Mouse (Mus musculus): ENCODE results near the gene BC052040. TPM values are rescaled to one million over a fixed set of nuclear protein-coding genes. Genes with fewer than 3 reads are reported as not detected.

Gene BC052040
- polyA plus RNA-seq, 1 experiment, result 1.6 TPM

GRCm38 (mm10) chr2:115687612-115688011, 106.1 kb downstream of the BC052040 start:
- Histone ChIP-seq H3K4me1 (peaks cover 5% of the 10 kb centered on the region), H3K4me3 (replicated peaks) (no peak overlapping the region), H3K27me3 (replicated peaks) (no peaks in the 10 kb centered on the region), H3K36me3 (replicated peaks; ENCODE audit: low read length) (peaks cover 17% of the 10 kb centered on the region), H3K9me3 (no peaks in the 10 kb centered on the region)
- TF ChIP-seq GATA1 (IDR thresholded peaks at IDR 0.05; ENCODE audit: borderline replicate concordance, low read length), result no peak

GRCm38 (mm10) chr2:115688282-115688681, 106.8 kb downstream of the BC052040 start:
- H3K4me3 ChIP-seq (replicated peaks), result no peak overlapping the region
- H3K36me3 ChIP-seq (replicated peaks; ENCODE audit: low read length), result peaks cover 17% of the 10 kb centered on the region
- no peak for TF ChIP-seq FLI1 (IDR thresholded peaks at IDR 0.05; ENCODE audit: low read length)
- no peak for TF ChIP-seq GATA1 (IDR thresholded peaks at IDR 0.05; ENCODE audit: borderline replicate concordance, low read length)
- H3K9me3 ChIP-seq, result no peaks in the 10 kb centered on the region
- H3K4me1 ChIP-seq, result peaks cover 5% of the 10 kb centered on the region
- H3K27me3 ChIP-seq (replicated peaks), result no peaks in the 10 kb centered on the region

- H3K9me3 ChIP-seq, result no peaks in the 10 kb centered on the region
- peaks cover 5% of the 10 kb centered on the region for H3K4me1 ChIP-seq
- H3K4me3 ChIP-seq (replicated peaks), result no peak overlapping the region
- no peaks in the 10 kb centered on the region for H3K27me3 ChIP-seq (replicated peaks)
- peaks cover 14% of the 10 kb centered on the region for H3K36me3 ChIP-seq (replicated peaks; ENCODE audit: low read length)
- no peak for TF ChIP-seq FLI1 (IDR thresholded peaks at IDR 0.05; ENCODE audit: low read length)
- TF ChIP-seq GATA1 (IDR thresholded peaks at IDR 0.05; ENCODE audit: borderline replicate concordance, low read length), result no peak
These were observed 112.3 kb downstream of the BC052040 start for GRCm38 (mm10) chr2:115693841-115694240.

- peaks cover 3% of the 10 kb centered on the region for H3K4me1 ChIP-seq
- peaks cover 14% of the 10 kb centered on the region for H3K36me3 ChIP-seq (replicated peaks; ENCODE audit: low read length)
- TF ChIP-seq FLI1 (IDR thresholded peaks at IDR 0.05; ENCODE audit: low read length) (no peak), GATA1 (IDR thresholded peaks at IDR 0.05; ENCODE audit: borderline replicate concordance, low read length) (no peak)
These were observed 112.9 kb downstream of the BC052040 start for GRCm38 (mm10) chr2:115694386-115694785.

GRCm38 (mm10) chr2:115699032-115699431, 117.5 kb downstream of the BC052040 start:
- H3K4me3 ChIP-seq (replicated peaks), result no peak overlapping the region
- TF ChIP-seq GATA1 (IDR thresholded peaks at IDR 0.05; ENCODE audit: borderline replicate concordance, low read length) (no peak), FLI1 (IDR thresholded peaks at IDR 0.05; ENCODE audit: low read length) (no peak)
- no peaks in the 10 kb centered on the region for H3K4me1 ChIP-seq
- no peaks in the 10 kb centered on the region for H3K36me3 ChIP-seq (replicated peaks; ENCODE audit: low read length)
- no peaks in the 10 kb centered on the region for H3K9me3 ChIP-seq
- H3K27me3 ChIP-seq (replicated peaks), result no peaks in the 10 kb centered on the region

More at GRCm38 (mm10) chr2:115694386-115694785, 112.9 kb downstream of the BC052040 start:
- H3K4me3 ChIP-seq (replicated peaks), result no peak overlapping the region
- no peaks in the 10 kb centered on the region for H3K9me3 ChIP-seq
- H3K27me3 ChIP-seq (replicated peaks), result no peaks in the 10 kb centered on the region

- no peak for TF ChIP-seq GATA1 (IDR thresholded peaks at IDR 0.05; ENCODE audit: borderline replicate concordance, low read length)
- no peak for TF ChIP-seq FLI1 (IDR thresholded peaks at IDR 0.05; ENCODE audit: low read length)
- H3K4me3 ChIP-seq (replicated peaks), result no peak overlapping the region
- no peaks in the 10 kb centered on the region for H3K4me1 ChIP-seq
- peaks cover 3% of the 10 kb centered on the region for H3K36me3 ChIP-seq (replicated peaks; ENCODE audit: low read length)
- H3K9me3 ChIP-seq, result no peaks in the 10 kb centered on the region
- H3K27me3 ChIP-seq (replicated peaks), result no peaks in the 10 kb centered on the region
These were observed 121.1 kb downstream of the BC052040 start for GRCm38 (mm10) chr2:115702610-115703009.

- Histone ChIP-seq H3K27me3 (replicated peaks) (no peaks in the 10 kb centered on the region), H3K4me3 (replicated peaks) (no peak overlapping the region), H3K36me3 (replicated peaks; ENCODE audit: low read length) (peaks cover 5% of the 10 kb centered on the region), H3K4me1 (no peaks in the 10 kb centered on the region), H3K9me3 (peaks cover 35% of the 10 kb centered on the region)
- no peak for TF ChIP-seq GATA1 (IDR thresholded peaks at IDR 0.05; ENCODE audit: borderline replicate concordance, low read length)
- TF ChIP-seq FLI1 (IDR thresholded peaks at IDR 0.05; ENCODE audit: low read length), result no peak
These were observed 136.0 kb downstream of the BC052040 start for GRCm38 (mm10) chr2:115717535-115717934.

GRCm38 (mm10) chr2:115717980-115718379, 136.5 kb downstream of the BC052040 start:
- no peak overlapping the region for H3K4me3 ChIP-seq (replicated peaks)
- H3K4me1 ChIP-seq, result no peaks in the 10 kb centered on the region
- no peaks in the 10 kb centered on the region for H3K27me3 ChIP-seq (replicated peaks)
- TF ChIP-seq FLI1 (IDR thresholded peaks at IDR 0.05; ENCODE audit: low read length), result no peak
- TF ChIP-seq GATA1 (IDR thresholded peaks at IDR 0.05; ENCODE audit: borderline replicate concordance, low read length), result no peak
- H3K36me3 ChIP-seq (replicated peaks; ENCODE audit: low read length), result peaks cover 5% of the 10 kb centered on the region
- peaks cover 37% of the 10 kb centered on the region for H3K9me3 ChIP-seq

GRCm38 (mm10) chr2:115723452-115723851, 141.9 kb downstream of the BC052040 start:
- no peak for TF ChIP-seq FLI1 (IDR thresholded peaks at IDR 0.05; ENCODE audit: low read length)

GRCm38 (mm10) chr2:115724216-115724615, 142.7 kb downstream of the BC052040 start:
- H3K36me3 ChIP-seq (replicated peaks; ENCODE audit: low read length), result peaks cover 11% of the 10 kb centered on the region
- no peak for TF ChIP-seq FLI1 (IDR thresholded peaks at IDR 0.05; ENCODE audit: low read length)
- TF ChIP-seq GATA1 (IDR thresholded peaks at IDR 0.05; ENCODE audit: borderline replicate concordance, low read length), result no peak
- peaks cover 65% of the 10 kb centered on the region for H3K9me3 ChIP-seq
- no peaks in the 10 kb centered on the region for H3K27me3 ChIP-seq (replicated peaks)
- no peaks in the 10 kb centered on the region for H3K4me1 ChIP-seq
- H3K4me3 ChIP-seq (replicated peaks), result no peak overlapping the region

More at GRCm38 (mm10) chr2:115723452-115723851, 141.9 kb downstream of the BC052040 start:
- peaks cover 11% of the 10 kb centered on the region for H3K36me3 ChIP-seq (replicated peaks; ENCODE audit: low read length)
- H3K4me1 ChIP-seq, result no peaks in the 10 kb centered on the region
- H3K4me3 ChIP-seq (replicated peaks), result no peak overlapping the region
- H3K9me3 ChIP-seq, result peaks cover 66% of the 10 kb centered on the region
- H3K27me3 ChIP-seq (replicated peaks), result no peaks in the 10 kb centered on the region

GRCm38 (mm10) chr2:115724726-115725125, 143.2 kb downstream of the BC052040 start:
- H3K4me1 ChIP-seq, result no peaks in the 10 kb centered on the region
- peaks cover 6% of the 10 kb centered on the region for H3K36me3 ChIP-seq (replicated peaks; ENCODE audit: low read length)
- no peak for TF ChIP-seq GATA1 (IDR thresholded peaks at IDR 0.05; ENCODE audit: borderline replicate concordance, low read length)
- no peak for TF ChIP-seq FLI1 (IDR thresholded peaks at IDR 0.05; ENCODE audit: low read length)
- peaks cover 60% of the 10 kb centered on the region for H3K9me3 ChIP-seq
- no peaks in the 10 kb centered on the region for H3K27me3 ChIP-seq (replicated peaks)
- no peak overlapping the region for H3K4me3 ChIP-seq (replicated peaks)

Data from megakaryocyte, embryonic 14.5 days (primary cell).